Mouse (Mus musculus): Measurements from ENCODE around the gene Slc26a10. TPM values are rescaled to one million over a fixed set of nuclear protein-coding genes. Genes with fewer than 3 reads are reported as not detected.
"Not testable (repeated sequence)": the region's sequence is repeated elsewhere in the genome, so short reads cannot be mapped to it uniquely, and the experiment has no call there.

Slc26a10 gene
- polyA plus RNA-seq, 1 experiment from 2014 or later = 18.0 TPM

- Histone ChIP-seq H3K4me2 (no peak overlapping the region), H3K4me1 (peaks cover 33% of the 10 kb centered on the region), H3K27me3 (replicated peaks) (no peaks in the 10 kb centered on the region), H3K9ac (no peak overlapping the region), H3K27ac (replicated peaks) (peak overlapping the region; percentile 95; the same call in 1 of the 2 replicates), H3K9me3 (no peaks in the 10 kb centered on the region), H3K36me3 (peaks cover 62% of the 10 kb centered on the region), H3K4me3 (no peak overlapping the region)
- no peak for ATAC-seq (ENCODE audit: extremely low read depth, insufficient number of reproducible peaks, low FRiP score, low TSS enrichment)
- whole genome bisulfite sequencing = 77% methylated on average over 11 of the region's 11 CpGs
Observed at GRCm38 (mm10) chr10:127197505-127198110, 17.2 kb upstream of the Slc26a10 start.

- H3K4me1 ChIP-seq = peaks cover 36% of the 10 kb centered on the region
- H3K27ac ChIP-seq (replicated peaks) = peak overlapping the region; percentile 95
- H3K9me3 ChIP-seq = no peaks in the 10 kb centered on the region
- no peak for ATAC-seq (ENCODE audit: extremely low read depth, insufficient number of reproducible peaks, low FRiP score, low TSS enrichment)
- WGBS = 87% methylated on average over 8 of the region's 8 CpGs
- no peak overlapping the region for H3K4me2 ChIP-seq
- no peak overlapping the region for H3K4me3 ChIP-seq
- peaks cover 61% of the 10 kb centered on the region for H3K36me3 ChIP-seq
- no peaks in the 10 kb centered on the region for H3K27me3 ChIP-seq (replicated peaks)
- H3K9ac ChIP-seq = no peak overlapping the region
Observed at GRCm38 (mm10) chr10:127197104-127197503, 16.7 kb upstream of the Slc26a10 start.

GRCm38 (mm10) chr10:127196392-127196791, 15.9 kb upstream of the Slc26a10 start:
- peak overlapping the region; percentile 95 for H3K27ac ChIP-seq (replicated peaks)
- H3K4me3 ChIP-seq = peak overlapping the region; percentile 96
- H3K9ac ChIP-seq = peak overlapping the region; percentile 96
- WGBS = 3% methylated on average over 5 of the region's 5 CpGs
- no peaks in the 10 kb centered on the region for H3K9me3 ChIP-seq
- H3K4me2 ChIP-seq = peak overlapping the region; percentile 94
- peaks cover 59% of the 10 kb centered on the region for H3K36me3 ChIP-seq
- H3K27me3 ChIP-seq (replicated peaks) = no peaks in the 10 kb centered on the region
- H3K4me1 ChIP-seq = peaks cover 42% of the 10 kb centered on the region
- ATAC-seq (ENCODE audit: extremely low read depth, insufficient number of reproducible peaks, low FRiP score, low TSS enrichment) = peak; percentile 43; the same call in 1 of the 2 replicates

GRCm38 (mm10) chr10:127195328-127196129, 15.1 kb upstream of the Slc26a10 start, which contains the start of gene Dtx3:
TSS of gene Dtx3 (minus strand) at chr10:127195728.
- peak within 1 kb of the TSS; percentile 96 for H3K4me3 ChIP-seq
- 0 out of 2 replicates have a peak, but pooled peaks have one; percentile 22 for ATAC-seq (ENCODE audit: extremely low read depth, insufficient number of reproducible peaks, low FRiP score, low TSS enrichment)
- no peaks in the 10 kb centered on the region for H3K27me3 ChIP-seq (replicated peaks)
- no peaks in the 10 kb centered on the region for H3K9me3 ChIP-seq
- H3K27ac ChIP-seq (replicated peaks) = peak within 1 kb of the TSS; percentile 95
- H3K9ac ChIP-seq = peak within 1 kb of the TSS; percentile 96
- under 1% methylated on average over 44 of the region's 47 CpGs for WGBS
- H3K4me2 ChIP-seq = peak within 1 kb of the TSS; percentile 94
- H3K36me3 ChIP-seq = peaks cover 60% of the 10 kb centered on the region
- peaks cover 50% of the 10 kb centered on the region for H3K4me1 ChIP-seq

GRCm38 (mm10) chr10:127194428-127195327, 14.2 kb upstream of the Slc26a10 start:
- ATAC-seq (ENCODE audit: extremely low read depth, insufficient number of reproducible peaks, low FRiP score, low TSS enrichment) = 0 out of 2 replicates have a peak, but pooled peaks have one; percentile 29
- H3K36me3 ChIP-seq = peaks cover 53% of the 10 kb centered on the region

GRCm38 (mm10) chr10:127193011-127193410, 12.6 kb upstream of the Slc26a10 start:
- Histone ChIP-seq H3K9me3 (no peaks in the 10 kb centered on the region), H3K27me3 (replicated peaks) (no peaks in the 10 kb centered on the region), H3K4me2 (no peak overlapping the region), H3K4me1 (peaks cover 67% of the 10 kb centered on the region), H3K27ac (replicated peaks) (no peak overlapping the region), H3K36me3 (peaks cover 36% of the 10 kb centered on the region), H3K4me3 (no peak overlapping the region), H3K9ac (no peak overlapping the region; the same call in 1 of the 2 replicates)
- 77% methylated on average over 9 of the region's 9 CpGs for WGBS
- ATAC-seq (ENCODE audit: extremely low read depth, insufficient number of reproducible peaks, low FRiP score, low TSS enrichment) = no peak

More at GRCm38 (mm10) chr10:127194428-127195327, 14.2 kb upstream of the Slc26a10 start:
- peak overlapping the region; percentile 94 for H3K4me2 ChIP-seq
- peak overlapping the region; percentile 96 for H3K4me3 ChIP-seq
- H3K27me3 ChIP-seq (replicated peaks) = no peaks in the 10 kb centered on the region
- H3K9ac ChIP-seq = peak overlapping the region; percentile 96
- H3K4me1 ChIP-seq = peaks cover 58% of the 10 kb centered on the region
- peak overlapping the region; percentile 95 for H3K27ac ChIP-seq (replicated peaks)
- H3K9me3 ChIP-seq = no peaks in the 10 kb centered on the region
- WGBS = 11% methylated on average over 22 of the region's 22 CpGs

GRCm38 (mm10) chr10:127192057-127192328, 11.5 kb upstream of the Slc26a10 start:
- Histone ChIP-seq H3K4me1 (peaks cover 72% of the 10 kb centered on the region), H3K36me3 (peaks cover 27% of the 10 kb centered on the region), H3K27ac (replicated peaks) (peak overlapping the region; percentile 50)
- H3K9ac ChIP-seq; H3K4me2 ChIP-seq; H3K9me3 ChIP-seq; H3K27me3 ChIP-seq (replicated peaks); ATAC-seq (ENCODE audit: extremely low read depth, insufficient number of reproducible peaks, low FRiP score, low TSS enrichment); H3K4me3 ChIP-seq: not testable (repeated sequence)
- 56% methylated on average over 1 of the region's 1 CpGs for WGBS

GRCm38 (mm10) chr10:127191191-127192056, 11.0 kb upstream of the Slc26a10 start:
- Histone ChIP-seq H3K36me3 (peaks cover 33% of the 10 kb centered on the region), H3K27me3 (replicated peaks) (0 out of 2 replicates have a peak, but pooled peaks cover 6% of the 10 kb centered on the region), H3K4me2 (peak overlapping the region; percentile 98; the same call in 1 of the 2 replicates), H3K4me3 (no peak overlapping the region), H3K4me1 (peaks cover 66% of the 10 kb centered on the region), H3K9me3 (no peaks in the 10 kb centered on the region), H3K9ac (no peak overlapping the region), H3K27ac (replicated peaks) (peak overlapping the region; percentile 50)
- no peak for ATAC-seq (ENCODE audit: extremely low read depth, insufficient number of reproducible peaks, low FRiP score, low TSS enrichment)
- 56% methylated on average over 19 of the region's 19 CpGs for WGBS

GRCm38 (mm10) chr10:127190398-127191190, 10.1 kb upstream of the Slc26a10 start:
- peaks cover 63% of the 10 kb centered on the region for H3K4me1 ChIP-seq
- no peak for ATAC-seq (ENCODE audit: extremely low read depth, insufficient number of reproducible peaks, low FRiP score, low TSS enrichment)
- H3K36me3 ChIP-seq = peaks cover 40% of the 10 kb centered on the region
- peaks cover 7% of the 10 kb centered on the region for H3K27me3 ChIP-seq (replicated peaks)
- H3K9me3 ChIP-seq = no peaks in the 10 kb centered on the region
- H3K27ac ChIP-seq (replicated peaks) = peak overlapping the region; percentile 77
- H3K4me2 ChIP-seq = peak overlapping the region; percentile 98
- 37% methylated on average over 14 of the region's 14 CpGs for WGBS
- H3K4me3 ChIP-seq = peak overlapping the region; percentile 76
- H3K9ac ChIP-seq = peak overlapping the region; percentile 89

All from heart, embryonic 13.5 days (tissue).